Mouse (Mus musculus) hindbrain, embryonic 14.5 days (tissue): ENCODE results near the gene Ppm1b. TPM values are rescaled to one million over a fixed set of nuclear protein-coding genes. Genes with fewer than 3 reads are reported as not detected.
"Not testable (repeated sequence)": the region's sequence is repeated elsewhere in the genome, so short reads cannot be mapped to it uniquely, and the experiment has no call there.

Source experiments
- ATAC-seq: fragments of 200-750 bp; cut with Nextera tagmentation; 2 replicates; pipeline ENCODE4 v1.8.0; 2017; ENCODE audit warnings: moderate number of reproducible peaks, mild to moderate bottlenecking, moderate TSS enrichment, moderate library complexity; ENCODE audit not compliant: low FRiP score
- DNase-seq: peaks from one replicate; pipeline ENCODE4 v3.0.0-alpha.2; 2015; ENCODE audit warnings: low spot score
- H3K27ac ChIP-seq: fragments of 300-500 bp; sonication (generic); 2 replicates; pipeline ENCODE4 v1.5.1; 2014; ENCODE audit warnings: mild to moderate bottlenecking, moderate library complexity
- H3K27me3 ChIP-seq: fragments of 300-500 bp; sonication (generic); 2 replicates; pipeline ENCODE4 v1.6.1; 2014; ENCODE audit warnings: mild to moderate bottlenecking, low read length, mixed read lengths; ENCODE audit not compliant: control insufficient read depth, insufficient read depth
- H3K36me3 ChIP-seq: fragments of 300-500 bp; sonication (generic); replicated peaks from 2 replicates; pipeline ENCODE4 v1.6.1; 2014; ENCODE audit not compliant: control insufficient read depth, insufficient read depth
- H3K4me1 ChIP-seq: fragments of 300-500 bp; sonication (generic); replicated peaks from 2 replicates; pipeline ENCODE4 v1.6.1; 2014; ENCODE audit warnings: antibody characterized with exemption, low read length, mixed read lengths; ENCODE audit not compliant: control insufficient read depth, insufficient read depth
- H3K4me2 ChIP-seq: fragments of 300-500 bp; sonication (generic); replicated peaks from 2 replicates; pipeline ENCODE4 v1.6.1; 2014; ENCODE audit warnings: mild to moderate bottlenecking, moderate library complexity
- H3K4me3 ChIP-seq: fragments of 300-500 bp; sonication (generic); replicated peaks from 2 replicates; pipeline ENCODE4 v1.5.1; 2014; ENCODE audit warnings: mild to moderate bottlenecking, low read length
- H3K9ac ChIP-seq: fragments of 300-500 bp; sonication (generic); 2 replicates; pipeline ENCODE4 v1.6.1; 2014
- H3K9me3 ChIP-seq: fragments of 300-500 bp; sonication (generic); 2 replicates; pipeline ENCODE4 v1.6.1; 2016; ENCODE audit warnings: low read length; ENCODE audit not compliant: control insufficient read depth
- WGBS: fragments of 180-500 bp; shearing (Covaris S2); extraction: QIAGEN DNeasy Blood & Tissue Kit; methylation state at CpG from one replicate; pipeline ENCODE4 v1.1.7; 2014; 5-methylcytosine and 5-hydroxymethylcytosine counted together
- polyA plus RNA-seq: library from polyadenylated mRNA; unstranded; fragments of >200 nt; fragmentation: Nextera tagmentation; extraction: Ambion mirVana; gene quantifications from 2 replicates; pipeline ENCODE4 v1.2.1, GENCODE M21; 2014

Ppm1b gene
- 85.9 and 91.6 TPM in 2 replicates for polyA plus RNA-seq

- DNase-seq (no peak), ATAC-seq (no peak)
- H3K36me3 ChIP-seq: no peaks in the 10 kb centered on the region
- H3K4me2 ChIP-seq: peak within 1 kb of the TSS; percentile 77
- peak within 1 kb of the TSS; percentile 63 for H3K9ac ChIP-seq
- no peaks in the 10 kb centered on the region for H3K27me3 ChIP-seq
- 32% methylated on average over 9 of the region's 9 CpGs for WGBS
- peaks cover 25% of the 10 kb centered on the region for H3K4me1 ChIP-seq
- peak within 1 kb of the TSS; percentile 95 for H3K27ac ChIP-seq
- H3K4me3 ChIP-seq: peak within 1 kb of the TSS; percentile 93
- H3K9me3 ChIP-seq: no peaks in the 10 kb centered on the region
Observed at GRCm38 (mm10) chr17:84956441-84956840, at the start of gene Ppm1b. TSS of gene Ppm1b (plus strand) at chr17:84956741.

- H3K27me3 ChIP-seq: no peaks in the 10 kb centered on the region
- H3K36me3 ChIP-seq: no peaks in the 10 kb centered on the region
- no peaks in the 10 kb centered on the region for H3K9me3 ChIP-seq
- ATAC-seq: no peak
- DNase-seq: no peak
- H3K4me3 ChIP-seq: no peak overlapping the region
- no peaks in the 10 kb centered on the region for H3K4me1 ChIP-seq
- 91% methylated on average over 19 of the region's 19 CpGs for WGBS
- no peak overlapping the region for H3K27ac ChIP-seq
- no peak overlapping the region for H3K9ac ChIP-seq
- H3K4me2 ChIP-seq: no peak overlapping the region
Observed at GRCm38 (mm10) chr17:84921666-84922376, 34.7 kb upstream of the Ppm1b start.

- H3K9me3 ChIP-seq: no peaks in the 10 kb centered on the region
- H3K9ac ChIP-seq: no peak overlapping the region
- no peaks in the 10 kb centered on the region for H3K4me1 ChIP-seq
- WGBS: 89% methylated on average over 5 of the region's 5 CpGs
- H3K27me3 ChIP-seq: no peaks in the 10 kb centered on the region
- ATAC-seq (no peak), DNase-seq (no peak)
- H3K4me2 ChIP-seq: no peak overlapping the region
- H3K36me3 ChIP-seq: no peaks in the 10 kb centered on the region
- H3K4me3 ChIP-seq: no peak overlapping the region
- no peak overlapping the region for H3K27ac ChIP-seq
Observed at GRCm38 (mm10) chr17:84924779-84925178, 31.8 kb upstream of the Ppm1b start.

- H3K27ac ChIP-seq: no peak overlapping the region
- no peak for DNase-seq
- H3K4me1 ChIP-seq: no peaks in the 10 kb centered on the region
- H3K9ac ChIP-seq: no peak overlapping the region
- no peak overlapping the region for H3K4me2 ChIP-seq
- no peaks in the 10 kb centered on the region for H3K9me3 ChIP-seq
- no peak for ATAC-seq
- no peaks in the 10 kb centered on the region for H3K27me3 ChIP-seq
- WGBS: 49% methylated on average over 5 of the region's 5 CpGs
- no peaks in the 10 kb centered on the region for H3K36me3 ChIP-seq
- no peak overlapping the region for H3K4me3 ChIP-seq
Observed at GRCm38 (mm10) chr17:84926233-84926632, 30.3 kb upstream of the Ppm1b start.

- Histone ChIP-seq H3K27ac (no peak overlapping the region), H3K9ac (no peak overlapping the region), H3K4me2 (no peak overlapping the region), H3K4me1 (no peaks in the 10 kb centered on the region), H3K4me3 (no peak overlapping the region), H3K9me3 (no peaks in the 10 kb centered on the region), H3K27me3 (no peaks in the 10 kb centered on the region), H3K36me3 (no peaks in the 10 kb centered on the region)
- no peak for DNase-seq
- WGBS: 81% methylated on average over 5 of the region's 5 CpGs
- ATAC-seq: no peak
Observed at GRCm38 (mm10) chr17:84927580-84927979, 29.0 kb upstream of the Ppm1b start.

- no peak overlapping the region for H3K4me2 ChIP-seq
- no peaks in the 10 kb centered on the region for H3K36me3 ChIP-seq
- whole genome bisulfite sequencing: 97% methylated on average over 7 of the region's 7 CpGs
- no peaks in the 10 kb centered on the region for H3K9me3 ChIP-seq
- H3K4me1 ChIP-seq: no peaks in the 10 kb centered on the region
- ATAC-seq (no peak), DNase-seq (no peak)
- H3K27ac ChIP-seq: no peak overlapping the region
- H3K27me3 ChIP-seq: no peaks in the 10 kb centered on the region
- H3K9ac ChIP-seq: no peak overlapping the region
- no peak overlapping the region for H3K4me3 ChIP-seq
Observed at GRCm38 (mm10) chr17:84932943-84933342, 23.6 kb upstream of the Ppm1b start.

GRCm38 (mm10) chr17:84933968-84934367 lies 22.6 kb upstream of the Ppm1b start:
- no peak overlapping the region for H3K4me2 ChIP-seq
- WGBS: 70% methylated on average over 5 of the region's 5 CpGs
- no peak overlapping the region for H3K27ac ChIP-seq
- DNase-seq (no peak), ATAC-seq (no peak)
- no peaks in the 10 kb centered on the region for H3K27me3 ChIP-seq
- H3K36me3 ChIP-seq: no peaks in the 10 kb centered on the region
- H3K9ac ChIP-seq: no peak overlapping the region
- H3K9me3 ChIP-seq: no peaks in the 10 kb centered on the region
- no peak overlapping the region for H3K4me3 ChIP-seq
- no peaks in the 10 kb centered on the region for H3K4me1 ChIP-seq

GRCm38 (mm10) chr17:84935620-84936019 lies 20.9 kb upstream of the Ppm1b start:
- H3K4me2 ChIP-seq, ATAC-seq, H3K27me3 ChIP-seq, H3K4me1 ChIP-seq, H3K9ac ChIP-seq, H3K27ac ChIP-seq, H3K4me3 ChIP-seq, DNase-seq, H3K36me3 ChIP-seq, H3K9me3 ChIP-seq: not testable (repeated sequence)
- WGBS: 68% methylated on average over 4 of the region's 4 CpGs

- H3K36me3 ChIP-seq: no peaks in the 10 kb centered on the region
- H3K9ac ChIP-seq: no peak overlapping the region
- no peak overlapping the region for H3K4me3 ChIP-seq
- H3K9me3 ChIP-seq: no peaks in the 10 kb centered on the region
- H3K4me2 ChIP-seq: no peak overlapping the region
- H3K27ac ChIP-seq: no peak overlapping the region
- DNase-seq: no peak
- ATAC-seq: no peak
- H3K27me3 ChIP-seq: no peaks in the 10 kb centered on the region
- 67% methylated on average over 9 of the region's 9 CpGs for WGBS
- no peaks in the 10 kb centered on the region for H3K4me1 ChIP-seq
Observed at GRCm38 (mm10) chr17:84936301-84936700, 20.2 kb upstream of the Ppm1b start.

- no peaks in the 10 kb centered on the region for H3K9me3 ChIP-seq
- WGBS: 91% methylated on average over 5 of the region's 5 CpGs
- H3K36me3 ChIP-seq: no peaks in the 10 kb centered on the region
- no peak overlapping the region for H3K4me3 ChIP-seq
- ATAC-seq (no peak), DNase-seq (no peak)
- H3K27ac ChIP-seq: no peak overlapping the region
- H3K27me3 ChIP-seq: no peaks in the 10 kb centered on the region
- no peak overlapping the region for H3K4me2 ChIP-seq
- no peaks in the 10 kb centered on the region for H3K4me1 ChIP-seq
- no peak overlapping the region for H3K9ac ChIP-seq
Observed at GRCm38 (mm10) chr17:84936809-84937208, 19.7 kb upstream of the Ppm1b start.
